Comparison of ENCODE assay signal across 8 mouse cellular contexts in the genomic region with DNA sequence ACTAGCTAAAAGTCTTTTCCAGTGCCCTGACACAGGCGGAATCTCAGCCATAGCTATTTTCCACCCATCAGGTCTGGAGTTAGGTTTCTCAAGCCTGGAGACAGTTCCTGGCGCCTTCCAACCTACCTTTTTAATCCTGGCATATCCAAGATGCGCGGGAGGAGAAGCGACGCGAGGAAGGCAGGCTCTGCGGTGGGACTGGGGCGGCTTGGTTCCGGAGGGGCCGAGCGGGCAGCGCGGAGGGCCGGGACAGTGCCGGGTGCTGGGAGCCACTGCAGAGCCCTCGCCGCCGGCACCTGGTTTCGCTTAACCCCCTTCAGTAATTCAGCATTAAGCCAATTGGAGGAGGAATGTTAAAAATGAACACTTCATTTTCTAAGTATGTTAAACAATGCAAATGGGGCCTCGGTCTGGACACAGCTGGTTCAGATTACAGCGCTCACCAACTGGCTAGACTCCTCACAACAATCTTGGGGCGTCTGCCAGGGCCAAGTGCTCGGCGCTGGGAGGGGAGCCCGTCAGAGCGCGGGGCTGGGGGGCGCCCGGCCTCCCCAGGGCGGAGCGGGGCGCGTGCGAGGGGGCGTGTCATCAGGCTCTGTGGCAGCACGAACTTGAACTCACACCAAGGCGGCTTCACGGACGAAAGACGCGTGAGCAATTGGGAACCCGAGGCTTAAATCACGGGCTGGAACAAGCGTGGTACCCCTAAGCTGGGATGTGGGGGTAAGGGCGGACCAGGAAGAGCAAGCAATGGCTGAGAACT. TPM values are rescaled to one million over a fixed set of nuclear protein-coding genes. Genes with fewer than 3 reads are reported as not detected.
DNase-seq lines count a peak whose midpoint lies in the region; ATAC-seq and TF ChIP-seq lines count a peak whose summit lies in the region.

Gene Fbln5 (minus strand): TSS at position 448 of the 763 bp plus-strand sequence.

- peak within 1 kb of the TSS; percentile 31 for H3K9ac ChIP-seq in liver, postnatal 0 days (replicated peaks)
- peak within 1 kb of the TSS; percentile 35 for H3K9ac ChIP-seq in neural tube, embryonic 14.5 days (replicated peaks; ENCODE audit: low read depth, low read length)

- no peak for ATAC-seq in liver, postnatal 0 days
- peak; percentile 86 for ATAC-seq in neural tube, embryonic 14.5 days (ENCODE audit: low read depth)

- H3K9me3 ChIP-seq in embryonic facial prominence, embryonic 10.5 days = no peaks in the 10 kb centered on the region
- no peaks in the 10 kb centered on the region for H3K9me3 ChIP-seq in liver, postnatal 0 days (ENCODE audit: low read length)
- no peaks in the 10 kb centered on the region for H3K9me3 ChIP-seq in neural tube, embryonic 14.5 days (ENCODE audit: control insufficient read depth, low read length)

- no peak for TF ChIP-seq EP300 in liver, postnatal 0 days (IDR thresholded peaks at IDR 0.05; ENCODE audit: low read depth)

- peak within 1 kb of the TSS; percentile 80 for H3K4me2 ChIP-seq in liver, postnatal 0 days (ENCODE audit: low read depth, low read length)
- H3K4me2 ChIP-seq in neural tube, embryonic 14.5 days (ENCODE audit: low read depth, low read length) = peak within 1 kb of the TSS; percentile 92

- H3K27ac ChIP-seq in left cerebral cortex, adult 2 months = no peak within 1 kb of the TSS
- H3K27ac ChIP-seq in embryonic facial prominence, embryonic 10.5 days (replicated peaks) = peak within 1 kb of the TSS; percentile 87
- H3K27ac ChIP-seq in kidney, adult 2 months (ENCODE audit: insufficient read depth, low read depth, low read length) = peak within 1 kb of the TSS; percentile 65
- H3K27ac ChIP-seq in liver, postnatal 0 days (ENCODE audit: low read depth) = no peak within 1 kb of the TSS
- H3K27ac ChIP-seq in neural tube, embryonic 14.5 days (ENCODE audit: low read depth, low read length) = no peak within 1 kb of the TSS

- no peaks in the 10 kb centered on the region for H3K36me3 ChIP-seq in embryonic facial prominence, embryonic 10.5 days (replicated peaks)
- no peaks in the 10 kb centered on the region for H3K36me3 ChIP-seq in kidney, adult 2 months (ENCODE audit: control insufficient read depth, insufficient read depth, low read length)
- no peaks in the 10 kb centered on the region for H3K36me3 ChIP-seq in liver, postnatal 0 days (replicated peaks; ENCODE audit: insufficient read depth, low read length)
- H3K36me3 ChIP-seq in neural tube, embryonic 14.5 days (ENCODE audit: control insufficient read depth, insufficient read depth, low read length) = no peaks in the 10 kb centered on the region

- WGBS in embryonic facial prominence, embryonic 10.5 days = under 1% methylated on average over 46 of the region's 46 CpGs
- WGBS in kidney, adult 2 months = 2% methylated on average over 46 of the region's 46 CpGs
- WGBS in liver, postnatal 0 days (ENCODE audit: insufficient replicate concordance) = 2% methylated on average over 46 of the region's 46 CpGs
- WGBS in neural tube, embryonic 14.5 days = under 1% methylated on average over 46 of the region's 46 CpGs

- peaks cover 43% of the 10 kb centered on the region for H3K4me1 ChIP-seq in embryonic facial prominence, embryonic 10.5 days
- peaks cover 5% of the 10 kb centered on the region; the same call in 1 of the 2 replicates for H3K4me1 ChIP-seq in kidney, adult 2 months (ENCODE audit: control insufficient read depth, insufficient read depth, low read length)
- peaks cover 9% of the 10 kb centered on the region; the same call in 1 of the 2 replicates for H3K4me1 ChIP-seq in liver, postnatal 0 days (ENCODE audit: insufficient read depth)
- H3K4me1 ChIP-seq in neural tube, embryonic 14.5 days (ENCODE audit: control insufficient read depth, insufficient read depth, low read length) = no peaks in the 10 kb centered on the region

- no peak for TF ChIP-seq POLR2A in kidney, adult 2 months (IDR thresholded peaks at IDR 0.05; ENCODE audit: low read depth, low read length)

- intact Hi-C loops in left cerebral cortex, adult 2 months (cut with DNase I) = no loop called here

- H3K4me3 ChIP-seq in left cerebral cortex, adult 2 months = peak within 1 kb of the TSS; percentile 55
- peak within 1 kb of the TSS; percentile 64 for H3K4me3 ChIP-seq in embryonic facial prominence, embryonic 10.5 days
- peak within 1 kb of the TSS; percentile 60 for H3K4me3 ChIP-seq in kidney, adult 2 months (ENCODE audit: insufficient read depth, low read depth, low read length)
- peak within 1 kb of the TSS; percentile 48 for H3K4me3 ChIP-seq in liver, postnatal 0 days (ENCODE audit: low read depth, low read length)
- peak within 1 kb of the TSS; percentile 43 for H3K4me3 ChIP-seq in neural tube, embryonic 14.5 days (ENCODE audit: low read depth, low read length)

- peak; percentile 21 to 29 for DNase-seq in left cerebral cortex, adult 2 months (ENCODE audit: extremely low spot score in 1 of 2, low spot score in 2 of 2)
- no peak for DNase-seq in left cerebral cortex, adult 8-10 months (ENCODE audit: low spot score in 2 of 2)
- DNase-seq in embryonic facial prominence, embryonic 10.5 days (ENCODE audit: low spot score) = peak; percentile 84
- peak; percentile 45 to 61 for DNase-seq in heart, adult 9 months (ENCODE audit: low spot score in 2 of 2)
- DNase-seq in kidney, adult 2 months = peak; percentile 74
- DNase-seq in liver, postnatal 0 days = peak; percentile 21
- DNase-seq in urinary bladder, postnatal 25 days (ENCODE audit: low spot score) = peak; percentile 51

- peaks cover 36% of the 10 kb centered on the region for H3K27me3 ChIP-seq in embryonic facial prominence, embryonic 10.5 days (replicated peaks; ENCODE audit: low read depth, poor library complexity, severe bottlenecking)
- no peaks in the 10 kb centered on the region for H3K27me3 ChIP-seq in kidney, adult 2 months (replicated peaks; ENCODE audit: control insufficient read depth, insufficient read depth, low read length)
- H3K27me3 ChIP-seq in liver, postnatal 0 days (ENCODE audit: insufficient read depth, low read length) = peaks cover 15% of the 10 kb centered on the region; the same call in 1 of the 2 replicates
- H3K27me3 ChIP-seq in neural tube, embryonic 14.5 days (ENCODE audit: control insufficient read depth, insufficient read depth, low read length) = peaks cover 4% of the 10 kb centered on the region; the same call in 1 of the 2 replicates

- TF ChIP-seq CTCF in left cerebral cortex, adult 2 months (IDR thresholded peaks at IDR 0.05) = no peak
- no peak for TF ChIP-seq CTCF in kidney, adult 2 months (conservative IDR thresholded peaks at IDR 0.05; ENCODE audit: insufficient read depth, insufficient read length, low read depth, low read length)
- no peak for TF ChIP-seq CTCF in liver, postnatal 0 days (IDR thresholded peaks at IDR 0.05; ENCODE audit: low read depth)

RNA-seq across cellular contexts. Expression of gene Fbln5, which starts in this region (rescaled TPM):
- 1 to 10 TPM; 4.7 to 6.5 TPM for total RNA-seq in left cerebral cortex, adult 2 months (2021)
- total RNA-seq in left cerebral cortex, adult 8-10 months (2022) = 10 to 100 TPM in 1 of 4 experiments, 1 to 10 TPM in 3; 6.9 to 10.3 (median 7.9) TPM
- 13.1 and 19.3 TPM in 2 replicates for polyA plus RNA-seq in embryonic facial prominence, embryonic 10.5 days (2016; fragmentation: Nextera tagmentation; extraction: Ambion mirVana)
- 302 and 308 TPM in 2 replicates for polyA plus RNA-seq in kidney, adult 2 months (2012; rRNA removed)
- 10.7 TPM in 2 replicates for polyA plus RNA-seq in liver, postnatal 0 days (2015; fragmentation: Nextera tagmentation; extraction: Ambion mirVana)
- 1.9 and 13.4 TPM in 2 replicates for polyA plus RNA-seq in neural tube, embryonic 14.5 days (2014; fragmentation: Nextera tagmentation; extraction: Ambion mirVana)

Comparison
In these comparisons a context has a peak if more than half of its experiments do, and no peak if none do; other contexts are left out.
1. RNA of gene Fbln5 (polyA plus RNA-seq): 302 to 308 TPM in kidney, adult 2 months; 13.1 to 19.3 TPM in embryonic facial prominence, embryonic 10.5 days, 10.7 TPM in liver, postnatal 0 days and 1.9 to 13.4 TPM in neural tube, embryonic 14.5 days; every median in the first group is over 10 times any median in the second.
2. DNase-seq: peak in left cerebral cortex, adult 2 months (2 of 2), embryonic facial prominence, embryonic 10.5 days (single experiment), heart, adult 9 months (2 of 2), kidney, adult 2 months (single experiment), liver, postnatal 0 days (single experiment) and urinary bladder, postnatal 25 days (single experiment); none in left cerebral cortex, adult 8-10 months (0 of 2).
3. H3K27ac ChIP-seq: peak in embryonic facial prominence, embryonic 10.5 days (single experiment) and kidney, adult 2 months (single experiment); none in left cerebral cortex, adult 2 months (single experiment), liver, postnatal 0 days (single experiment) and neural tube, embryonic 14.5 days (single experiment).
4. Peak in every context shown above with its lines, with median percentiles within 50 percentile points of each other: H3K4me3 ChIP-seq.